Mouse (Mus musculus): Measurements from ENCODE around the gene Liph.

DNA sequence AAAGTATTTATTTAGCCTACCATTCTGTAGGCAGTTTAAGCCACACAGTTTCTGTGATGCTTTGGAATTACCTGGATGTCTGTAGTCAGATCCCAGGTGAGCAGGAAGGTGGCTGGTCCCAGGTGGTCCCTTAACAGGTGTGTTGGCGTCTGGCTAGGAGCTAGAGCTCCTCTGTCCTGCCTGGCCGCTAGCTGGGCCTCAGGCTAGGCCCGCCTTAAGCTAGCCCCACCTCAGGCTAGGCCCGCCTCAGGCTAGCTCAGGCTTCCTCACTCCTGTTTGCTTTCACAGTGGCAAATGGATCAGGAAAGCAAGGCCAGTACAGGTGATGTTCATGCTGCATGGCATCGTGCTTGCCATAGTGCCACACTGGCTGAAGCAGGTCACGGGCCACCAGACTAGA is 88.6 kb downstream of the Liph start:
- TF ChIP-seq CTCF (IDR thresholded peaks at IDR 0.05) = no peak
- TF ChIP-seq EP300 (IDR thresholded peaks at IDR 0.05) = no peak

Measured in lung, postnatal 0 days (tissue).